Mouse (Mus musculus) hindbrain, embryonic 14.5 days (tissue): ENCODE data around the gene Csf1. TPM values are rescaled to one million over a fixed set of nuclear protein-coding genes. Genes with fewer than 3 reads are reported as not detected.

Source experiments
- ATAC-seq: fragments of 200-750 bp; cut with Nextera tagmentation; 2 replicates; pipeline ENCODE4 v1.8.0; 2017; ENCODE audit warnings: moderate number of reproducible peaks, mild to moderate bottlenecking, moderate TSS enrichment, moderate library complexity; ENCODE audit not compliant: low FRiP score
- DNase-seq: peaks from one replicate; pipeline ENCODE4 v3.0.0-alpha.2; 2015; ENCODE audit warnings: low spot score
- H3K27ac ChIP-seq: fragments of 300-500 bp; sonication (generic); 2 replicates; pipeline ENCODE4 v1.5.1; 2014; ENCODE audit warnings: mild to moderate bottlenecking, moderate library complexity
- H3K27me3 ChIP-seq: fragments of 300-500 bp; sonication (generic); 2 replicates; pipeline ENCODE4 v1.6.1; 2014; ENCODE audit warnings: mild to moderate bottlenecking, low read length, mixed read lengths; ENCODE audit not compliant: control insufficient read depth, insufficient read depth
- H3K36me3 ChIP-seq: fragments of 300-500 bp; sonication (generic); replicated peaks from 2 replicates; pipeline ENCODE4 v1.6.1; 2014; ENCODE audit not compliant: control insufficient read depth, insufficient read depth
- H3K4me1 ChIP-seq: fragments of 300-500 bp; sonication (generic); replicated peaks from 2 replicates; pipeline ENCODE4 v1.6.1; 2014; ENCODE audit warnings: antibody characterized with exemption, low read length, mixed read lengths; ENCODE audit not compliant: control insufficient read depth, insufficient read depth
- H3K4me2 ChIP-seq: fragments of 300-500 bp; sonication (generic); replicated peaks from 2 replicates; pipeline ENCODE4 v1.6.1; 2014; ENCODE audit warnings: mild to moderate bottlenecking, moderate library complexity
- H3K4me3 ChIP-seq: fragments of 300-500 bp; sonication (generic); replicated peaks from 2 replicates; pipeline ENCODE4 v1.5.1; 2014; ENCODE audit warnings: mild to moderate bottlenecking, low read length
- H3K9ac ChIP-seq: fragments of 300-500 bp; sonication (generic); 2 replicates; pipeline ENCODE4 v1.6.1; 2014
- H3K9me3 ChIP-seq: fragments of 300-500 bp; sonication (generic); 2 replicates; pipeline ENCODE4 v1.6.1; 2016; ENCODE audit warnings: low read length; ENCODE audit not compliant: control insufficient read depth
- WGBS: fragments of 180-500 bp; shearing (Covaris S2); extraction: QIAGEN DNeasy Blood & Tissue Kit; methylation state at CpG from one replicate; pipeline ENCODE4 v1.1.7; 2014; 5-methylcytosine and 5-hydroxymethylcytosine counted together
- polyA plus RNA-seq: library from polyadenylated mRNA; unstranded; fragments of >200 nt; fragmentation: Nextera tagmentation; extraction: Ambion mirVana; gene quantifications from 2 replicates; pipeline ENCODE4 v1.2.1, GENCODE M21; 2014

The Csf1 gene
- polyA plus RNA-seq, 1 experiment from 2014 or later, result 7.8 TPM

DNA sequence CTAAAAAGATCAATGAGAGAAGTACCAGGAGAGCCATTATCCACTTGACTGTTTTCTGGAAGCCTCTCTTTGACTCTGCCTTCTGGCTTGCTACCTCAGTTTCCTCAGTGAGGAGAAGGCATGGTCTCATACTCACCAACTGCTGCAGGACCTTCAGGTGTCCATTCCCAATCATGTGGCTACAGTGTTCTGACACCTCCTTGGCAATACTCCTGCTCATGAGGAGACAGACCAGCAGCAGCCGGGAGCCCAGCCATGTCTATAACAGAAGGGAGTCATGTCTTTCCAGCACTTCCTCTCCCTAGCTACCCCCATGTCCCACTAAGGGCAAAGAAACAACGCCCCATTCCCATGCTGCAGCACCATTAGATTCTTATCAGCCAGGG lies 3.8 kb downstream of the Csf1 start:
- no peak overlapping the region for H3K9ac ChIP-seq
- no peaks in the 10 kb centered on the region for H3K9me3 ChIP-seq
- H3K4me2 ChIP-seq, result no peak overlapping the region
- H3K27me3 ChIP-seq, result no peaks in the 10 kb centered on the region
- H3K36me3 ChIP-seq, result no peaks in the 10 kb centered on the region; the same call in 1 of the 2 replicates
- no peak overlapping the region for H3K4me3 ChIP-seq
- H3K4me1 ChIP-seq, result peaks cover 19% of the 10 kb centered on the region
- no peak for ATAC-seq
- WGBS, result 86% methylated on average over 2 of the region's 2 CpGs
- H3K27ac ChIP-seq, result no peak overlapping the region
- DNase-seq, result no peak

DNA sequence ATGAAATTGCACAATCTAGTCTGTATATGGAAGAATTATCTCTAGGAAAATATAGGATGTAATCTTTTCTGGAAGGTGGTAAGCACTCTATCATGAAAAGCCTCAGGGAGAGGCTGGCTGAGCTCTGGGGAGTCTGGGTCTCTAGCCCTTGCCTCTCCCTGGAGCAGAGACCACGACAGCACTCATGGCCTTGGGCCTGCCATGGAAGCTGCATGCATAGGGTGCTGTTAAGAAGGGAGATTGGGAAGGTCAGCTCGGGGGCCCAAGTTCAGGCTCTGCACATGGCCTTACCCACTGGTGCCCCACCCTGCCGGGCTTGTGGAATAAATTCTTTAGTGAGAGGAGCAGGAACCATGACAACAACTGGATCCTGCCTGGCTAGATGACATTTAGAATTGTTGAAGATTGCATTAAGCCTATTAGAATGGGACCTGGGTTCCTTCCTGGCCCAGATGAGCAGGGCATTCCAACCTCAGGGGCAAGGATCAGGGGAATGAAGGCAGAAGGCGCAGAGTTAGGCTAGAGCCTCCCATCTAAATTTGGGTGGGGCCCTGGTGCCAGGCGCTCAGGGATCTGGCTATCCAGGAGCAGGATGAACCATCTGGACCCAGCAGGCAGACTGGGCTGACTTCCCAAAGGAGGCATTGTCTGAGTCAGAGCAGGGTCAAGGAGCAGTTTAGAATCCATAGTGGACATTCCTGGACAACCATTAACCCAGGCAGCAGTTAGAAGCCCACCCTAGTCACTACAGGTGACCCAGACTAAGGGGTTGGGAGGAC lies 4.4 kb downstream of the Csf1 start:
- H3K9ac ChIP-seq, result no peak overlapping the region
- H3K4me2 ChIP-seq, result no peak overlapping the region
- no peaks in the 10 kb centered on the region for H3K27me3 ChIP-seq
- H3K27ac ChIP-seq, result no peak overlapping the region
- no peak for DNase-seq
- no peaks in the 10 kb centered on the region; the same call in 1 of the 2 replicates for H3K36me3 ChIP-seq
- no peaks in the 10 kb centered on the region for H3K9me3 ChIP-seq
- H3K4me1 ChIP-seq, result peaks cover 19% of the 10 kb centered on the region
- no peak for ATAC-seq
- no peak overlapping the region for H3K4me3 ChIP-seq
- 59% methylated on average over 5 of the region's 5 CpGs for WGBS

DNA sequence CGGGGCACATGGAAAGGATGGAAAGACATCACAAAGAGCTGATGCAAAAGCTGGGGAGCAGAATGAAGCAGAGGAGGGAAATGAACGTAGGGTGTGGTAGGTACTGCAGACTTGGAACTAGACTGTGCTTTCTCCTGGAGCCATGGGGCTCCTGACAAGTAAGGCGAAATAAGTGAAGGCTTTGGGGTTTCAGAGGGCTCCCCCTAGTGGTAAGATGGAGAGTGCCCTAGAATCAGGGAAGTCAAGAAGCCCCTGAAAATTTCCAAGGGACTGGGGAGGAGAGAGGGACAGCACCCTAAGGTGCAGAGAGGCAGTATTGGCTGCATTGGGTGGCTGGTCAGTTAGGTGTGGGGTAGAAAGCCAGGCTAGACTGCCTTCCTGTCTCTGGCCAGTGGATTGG lies 5.6 kb downstream of the Csf1 start:
- no peak for ATAC-seq
- no peaks in the 10 kb centered on the region for H3K27me3 ChIP-seq
- no peaks in the 10 kb centered on the region; the same call in 1 of the 2 replicates for H3K36me3 ChIP-seq
- H3K9me3 ChIP-seq, result no peaks in the 10 kb centered on the region
- no peak overlapping the region for H3K9ac ChIP-seq
- peaks cover 18% of the 10 kb centered on the region for H3K4me1 ChIP-seq
- DNase-seq, result peak; percentile 48
- H3K27ac ChIP-seq, result no peak overlapping the region
- no peak overlapping the region for H3K4me3 ChIP-seq
- WGBS, result 45% methylated on average over 3 of the region's 3 CpGs
- no peak overlapping the region for H3K4me2 ChIP-seq

DNA sequence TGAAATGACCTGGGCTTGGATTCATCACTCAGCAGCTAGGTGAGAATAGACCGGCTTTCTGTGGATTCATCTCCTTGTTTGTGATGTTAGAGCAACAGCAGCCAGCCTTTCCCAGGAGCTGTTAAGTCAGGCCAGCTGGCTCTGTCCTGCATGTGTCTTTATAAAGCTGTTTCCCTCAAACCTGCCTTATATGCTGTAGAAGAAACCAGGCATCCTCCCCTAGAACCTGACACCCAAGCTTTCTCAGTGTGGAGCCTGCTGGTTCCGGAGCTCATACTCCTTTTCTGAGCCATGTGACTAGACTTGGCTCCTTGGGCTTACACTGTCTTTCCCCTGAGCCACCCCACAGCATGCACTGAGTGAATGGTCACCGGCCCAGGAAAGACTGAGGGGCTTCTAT lies 8.7 kb downstream of the Csf1 start:
- Histone ChIP-seq H3K9me3 (no peaks in the 10 kb centered on the region), H3K27ac (no peak overlapping the region), H3K4me3 (no peak overlapping the region), H3K36me3 (no peaks in the 10 kb centered on the region; the same call in 1 of the 2 replicates), H3K9ac (no peak overlapping the region), H3K4me2 (no peak overlapping the region), H3K4me1 (no peaks in the 10 kb centered on the region), H3K27me3 (no peaks in the 10 kb centered on the region)
- DNase-seq (no peak), ATAC-seq (no peak)
- WGBS, result 85% methylated on average over 3 of the region's 3 CpGs

DNA sequence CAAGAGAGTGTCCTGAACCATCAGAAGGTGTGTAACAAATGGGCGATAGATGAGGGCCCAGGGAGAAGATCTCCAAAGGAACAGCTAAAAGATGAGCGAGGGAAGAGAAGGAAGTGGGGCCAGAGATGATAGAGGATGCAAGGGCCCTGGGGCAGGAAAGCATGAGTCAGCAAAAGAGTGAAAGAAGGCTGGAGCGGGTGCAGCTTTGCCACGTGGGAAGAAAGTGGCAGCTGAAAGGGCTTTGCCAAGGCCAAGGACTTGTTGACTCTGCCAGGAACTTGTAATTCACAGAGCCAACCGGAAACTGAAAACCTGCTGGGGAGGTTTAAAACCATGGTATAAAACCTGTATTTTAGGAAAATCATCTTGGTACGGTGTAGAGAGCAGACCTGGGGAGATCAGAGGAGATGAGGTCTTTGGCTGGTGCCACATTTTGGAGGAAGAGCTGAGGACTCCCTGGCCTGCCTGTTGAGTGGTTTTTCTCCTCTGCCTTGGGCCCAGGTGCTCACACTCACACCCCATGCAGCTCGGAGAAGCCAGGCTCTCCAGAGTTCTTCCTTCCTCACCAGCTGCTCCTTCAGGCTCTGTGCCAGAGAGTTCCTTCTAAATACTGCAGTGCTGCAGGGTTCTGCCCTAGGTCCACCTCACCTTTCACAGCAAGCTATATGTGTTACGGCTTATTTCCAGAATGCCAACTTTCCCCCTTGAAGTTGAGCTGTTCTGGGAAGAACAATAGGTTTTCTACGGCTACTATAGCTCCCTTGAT lies 9.3 kb downstream of the Csf1 start:
- H3K4me1 ChIP-seq, result no peaks in the 10 kb centered on the region
- no peaks in the 10 kb centered on the region for H3K9me3 ChIP-seq
- no peak for DNase-seq
- no peak overlapping the region for H3K27ac ChIP-seq
- WGBS, result 81% methylated on average over 9 of the region's 9 CpGs
- no peak for ATAC-seq
- H3K4me2 ChIP-seq, result no peak overlapping the region
- no peaks in the 10 kb centered on the region for H3K27me3 ChIP-seq
- no peak overlapping the region for H3K9ac ChIP-seq
- H3K4me3 ChIP-seq, result no peak overlapping the region
- no peaks in the 10 kb centered on the region; the same call in 1 of the 2 replicates for H3K36me3 ChIP-seq

DNA sequence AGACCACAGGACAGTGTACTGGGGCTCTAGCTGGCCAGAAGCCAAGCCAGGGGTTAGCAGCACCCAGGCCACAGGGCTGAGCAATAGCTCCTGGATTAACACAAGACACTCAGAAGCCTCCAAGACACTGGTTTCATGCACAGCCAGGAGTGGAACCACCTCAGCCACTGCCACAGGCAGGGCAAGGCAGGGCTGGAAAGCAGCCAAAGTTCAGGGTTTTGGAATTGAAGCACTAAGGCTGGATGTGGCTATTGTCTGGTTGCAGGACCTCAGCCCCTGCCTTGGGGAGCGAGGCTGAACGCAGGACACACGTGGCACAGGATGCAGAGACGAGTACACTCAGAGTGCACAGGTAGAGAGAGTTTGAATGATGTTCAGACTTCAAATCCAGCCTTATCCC lies 10.8 kb downstream of the Csf1 start:
- H3K4me2 ChIP-seq, result no peak overlapping the region
- no peak overlapping the region for H3K9ac ChIP-seq
- H3K4me3 ChIP-seq, result no peak overlapping the region
- no peak overlapping the region for H3K27ac ChIP-seq
- DNase-seq, result no peak
- no peak for ATAC-seq
- no peaks in the 10 kb centered on the region for H3K27me3 ChIP-seq
- H3K4me1 ChIP-seq, result no peaks in the 10 kb centered on the region
- WGBS, result 82% methylated on average over 4 of the region's 4 CpGs
- H3K9me3 ChIP-seq, result no peaks in the 10 kb centered on the region
- H3K36me3 ChIP-seq, result no peaks in the 10 kb centered on the region; the same call in 1 of the 2 replicates

DNA sequence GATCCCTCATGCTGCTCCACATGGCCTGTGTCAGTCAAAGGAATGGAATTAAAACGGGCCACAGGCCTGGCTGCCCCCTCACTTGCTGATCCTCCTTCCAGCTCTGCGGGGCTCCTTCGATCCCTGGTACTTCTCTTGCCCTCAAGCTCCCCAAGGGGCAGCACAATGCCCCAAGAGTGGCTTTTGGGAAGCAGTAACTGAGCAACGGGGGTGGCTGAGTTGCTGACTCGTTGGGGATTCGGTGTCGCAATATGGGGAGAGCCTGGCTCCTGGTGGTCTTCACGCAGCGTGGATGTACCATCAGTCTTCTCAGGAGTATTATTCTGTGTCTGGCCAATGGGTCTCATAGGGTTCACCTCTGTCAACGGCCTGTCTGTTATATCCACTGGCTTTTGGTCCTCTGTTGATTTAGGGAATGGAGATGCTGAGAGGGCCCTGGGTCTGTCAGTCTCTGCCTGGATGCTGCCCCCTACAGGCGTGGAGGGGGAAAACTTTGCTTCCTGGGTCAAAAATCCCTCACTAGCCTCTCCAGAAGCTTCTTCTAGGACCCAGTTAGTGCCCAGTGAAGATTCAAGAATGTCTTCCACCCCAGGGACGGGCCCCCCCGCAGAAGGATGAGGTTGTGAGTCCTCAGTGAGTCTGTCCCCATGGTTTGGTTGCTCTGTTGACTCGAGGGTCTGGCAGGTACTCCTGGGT lies 11.9 kb downstream of the Csf1 start:
- no peaks in the 10 kb centered on the region for H3K27me3 ChIP-seq
- no peak for ATAC-seq
- H3K9ac ChIP-seq, result no peak overlapping the region
- no peak for DNase-seq
- H3K4me1 ChIP-seq, result no peaks in the 10 kb centered on the region
- WGBS, result 84% methylated on average over 14 of the region's 14 CpGs
- H3K27ac ChIP-seq, result no peak overlapping the region
- no peak overlapping the region for H3K4me2 ChIP-seq
- H3K4me3 ChIP-seq, result no peak overlapping the region
- H3K9me3 ChIP-seq, result no peaks in the 10 kb centered on the region
- H3K36me3 ChIP-seq, result no peaks in the 10 kb centered on the region; the same call in 1 of the 2 replicates

DNA sequence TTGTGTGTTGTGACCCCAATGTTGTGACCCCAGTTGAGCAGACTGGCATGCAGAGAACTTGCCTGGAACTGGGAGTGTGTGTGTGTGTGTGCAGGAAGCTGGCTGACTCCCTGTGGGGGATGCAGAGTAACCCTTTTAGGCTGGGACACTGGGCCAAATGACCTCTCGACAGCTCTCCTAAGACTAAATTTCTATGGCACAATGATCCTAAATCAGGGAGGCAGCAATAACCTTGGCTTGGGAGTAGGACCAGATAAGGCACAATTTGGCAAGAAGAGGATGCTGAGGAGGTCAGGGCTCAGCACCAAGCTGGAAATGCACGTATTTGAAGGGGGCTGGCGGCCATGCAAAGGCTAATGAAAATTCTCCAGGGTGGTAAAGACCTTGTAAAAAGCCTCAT lies 14.2 kb downstream of the Csf1 start:
- Histone ChIP-seq H3K4me1 (peaks cover 8% of the 10 kb centered on the region), H3K9me3 (no peaks in the 10 kb centered on the region), H3K27ac (no peak overlapping the region), H3K9ac (no peak overlapping the region), H3K4me3 (no peak overlapping the region), H3K36me3 (no peaks in the 10 kb centered on the region), H3K4me2 (no peak overlapping the region), H3K27me3 (no peaks in the 10 kb centered on the region)
- 81% methylated on average over 3 of the region's 3 CpGs for WGBS
- DNase-seq (no peak), ATAC-seq (no peak)

DNA sequence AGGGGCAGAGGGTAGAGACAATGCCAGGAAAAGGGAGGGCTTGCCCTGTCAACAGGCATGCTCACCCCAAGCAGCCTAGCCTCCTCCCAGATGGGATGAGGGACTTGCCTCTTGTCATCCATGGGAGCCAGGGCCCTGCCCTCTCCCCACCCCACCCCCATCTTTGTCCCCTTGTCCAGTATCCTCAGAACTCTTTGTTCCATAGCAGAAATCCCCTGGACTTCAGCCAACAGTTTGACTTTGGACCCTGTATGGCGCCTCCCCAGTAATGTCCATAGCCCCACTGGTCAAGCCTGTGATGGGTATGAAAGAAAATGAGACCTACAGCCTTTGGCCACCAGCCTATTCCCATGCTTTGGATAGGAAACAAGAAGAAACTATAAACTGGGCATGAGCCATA lies 16.6 kb downstream of the Csf1 start:
- ATAC-seq (0 out of 2 replicates have a peak, but pooled peaks have one; percentile 25), DNase-seq (no peak)
- no peaks in the 10 kb centered on the region for H3K27me3 ChIP-seq
- H3K9ac ChIP-seq, result no peak overlapping the region
- peaks cover 22% of the 10 kb centered on the region for H3K4me1 ChIP-seq
- H3K4me3 ChIP-seq, result no peak overlapping the region
- WGBS, result 100% methylated on average over 1 of the region's 1 CpGs
- no peak overlapping the region for H3K27ac ChIP-seq
- H3K4me2 ChIP-seq, result no peak overlapping the region
- H3K9me3 ChIP-seq, result no peaks in the 10 kb centered on the region
- H3K36me3 ChIP-seq, result no peaks in the 10 kb centered on the region
